Mouse (Mus musculus) heart, adult 11 months (tissue): Measurements from ENCODE around the gene Vamp3.
A peak's percentile ranks its signal among the peaks of the same experiment; 100 is the strongest.

Experiments
- DNase-seq: peaks from one replicate; pipeline ENCODE4 v3.0.0; 2022

Gene Vamp3

GRCm38 (mm10) chr4:151057347-151058321, at the start of gene Vamp3:
TSS of gene Vamp3 (minus strand) at chr4:151057963.
- peak; percentile 100 for DNase-seq

- DNase-seq, result no peak
Measured at GRCm38 (mm10) chr4:151106468-151106867, 48.7 kb upstream of the Vamp3 start.

GRCm38 (mm10) chr4:151105886-151106285, 48.1 kb upstream of the Vamp3 start:
- no peak for DNase-seq

GRCm38 (mm10) chr4:151104147-151104546, 46.4 kb upstream of the Vamp3 start:
- DNase-seq, result peak; percentile 82

- peak; percentile 84 for DNase-seq
Measured at GRCm38 (mm10) chr4:151103646-151104045, 45.9 kb upstream of the Vamp3 start.

- DNase-seq, result no peak
Measured at GRCm38 (mm10) chr4:151097104-151097438, 39.3 kb upstream of the Vamp3 start.

- DNase-seq, result peak; percentile 96
Measured at GRCm38 (mm10) chr4:151096334-151097103, 38.8 kb upstream of the Vamp3 start.

- DNase-seq, result no peak
Measured at GRCm38 (mm10) chr4:151095207-151095606, 37.4 kb upstream of the Vamp3 start.

GRCm38 (mm10) chr4:151089270-151089669, 31.5 kb upstream of the Vamp3 start, which contains the start of gene Gm13090:
TSS of gene Gm13090 (plus strand) at chr4:151089570.
- no peak for DNase-seq

GRCm38 (mm10) chr4:151088819-151089218, 31.1 kb upstream of the Vamp3 start:
- peak; percentile 96 for DNase-seq

GRCm38 (mm10) chr4:151087358-151087757, 29.6 kb upstream of the Vamp3 start:
- no peak for DNase-seq

GRCm38 (mm10) chr4:151083027-151083426, 25.3 kb upstream of the Vamp3 start:
- DNase-seq, result peak; percentile 96

- no peak for DNase-seq
Measured at GRCm38 (mm10) chr4:151081977-151082376, 24.2 kb upstream of the Vamp3 start.

- no peak for DNase-seq
Measured at GRCm38 (mm10) chr4:151081355-151081754, 23.6 kb upstream of the Vamp3 start.

- DNase-seq, result no peak
Measured at GRCm38 (mm10) chr4:151074817-151075216, 17.1 kb upstream of the Vamp3 start.

GRCm38 (mm10) chr4:151073108-151073744, 15.5 kb upstream of the Vamp3 start:
- DNase-seq, result peak; percentile 93

GRCm38 (mm10) chr4:151070962-151071361, 13.2 kb upstream of the Vamp3 start:
- no peak for DNase-seq

GRCm38 (mm10) chr4:151068751-151069150, 11.0 kb upstream of the Vamp3 start:
- no peak for DNase-seq

- DNase-seq, result peak; percentile 83
Measured at GRCm38 (mm10) chr4:151059566-151059965, 1.8 kb upstream of the Vamp3 start.

- peak; percentile 87 for DNase-seq
Measured at GRCm38 (mm10) chr4:151058634-151059033, 871 bp upstream of the Vamp3 start.

GRCm38 (mm10) chr4:151051162-151051561, 6.6 kb downstream of the Vamp3 start:
- DNase-seq, result peak; percentile 71

- peak; percentile 72 for DNase-seq
Measured at GRCm38 (mm10) chr4:151046524-151046923, 11.2 kb downstream of the Vamp3 start.

- DNase-seq, result peak; percentile 96
Measured at GRCm38 (mm10) chr4:151044944-151045570, 12.7 kb downstream of the Vamp3 start.
